Mouse (Mus musculus) liver, postnatal 0 days (tissue): ENCODE data around the gene Uaca. TPM values are rescaled to one million over a fixed set of nuclear protein-coding genes. Genes with fewer than 3 reads are reported as not detected.

Experiments used
- ATAC-seq: fragments of 200-750 bp; cut with Nextera tagmentation; 2 replicates; pipeline ENCODE4 v1.8.0; 2017; ENCODE audit warnings: mild to moderate bottlenecking, moderate library complexity
- DNase-seq: peaks from one replicate; pipeline ENCODE4 v3.0.0-alpha.2; 2016
- H3K27ac ChIP-seq: fragments of 300-500 bp; sonication (generic); 2 replicates; pipeline ENCODE4 v1.5.1; 2014; ENCODE audit warnings: antibody characterized with exemption, moderate library complexity, mild to moderate bottlenecking, low read depth
- H3K27me3 ChIP-seq: fragments of 300-500 bp; sonication (generic); 2 replicates; pipeline ENCODE4 v1.6.1; 2014; ENCODE audit warnings: low read length, control low read depth, mixed read lengths; ENCODE audit not compliant: insufficient read depth
- H3K36me3 ChIP-seq: fragments of 300-500 bp; sonication (generic); replicated peaks from 2 replicates; pipeline ENCODE4 v1.6.1; 2014; ENCODE audit warnings: mild to moderate bottlenecking, control low read depth, low read length, moderate library complexity, mixed read lengths; ENCODE audit not compliant: insufficient read depth
- H3K4me1 ChIP-seq: fragments of 300-500 bp; sonication (generic); 2 replicates; pipeline ENCODE4 v1.6.1; 2014; ENCODE audit warnings: antibody characterized with exemption, mild to moderate bottlenecking, control low read depth; ENCODE audit not compliant: insufficient read depth
- H3K4me2 ChIP-seq: fragments of 300-500 bp; sonication (generic); 2 replicates; pipeline ENCODE4 v1.6.1; 2014; ENCODE audit warnings: low read depth, mild to moderate bottlenecking, low read length, moderate library complexity, mixed read lengths
- H3K4me3 ChIP-seq: fragments of 300-500 bp; sonication (generic); 2 replicates; pipeline ENCODE4 v1.5.1; 2014; ENCODE audit warnings: low read depth, low read length
- H3K9ac ChIP-seq: fragments of 300-500 bp; sonication (generic); replicated peaks from 2 replicates; pipeline ENCODE4 v1.6.1; 2014; ENCODE audit warnings: mild to moderate bottlenecking, moderate library complexity
- H3K9me3 ChIP-seq: fragments of 300-500 bp; sonication (generic); 2 replicates; pipeline ENCODE4 v1.6.1; 2016; ENCODE audit warnings: mild to moderate bottlenecking, control low read depth, low read length, mixed read lengths
- CTCF ChIP-seq: sonication (generic); IDR thresholded peaks from 2 replicates; pipeline ENCODE4 v1.5.1; 2016; ENCODE audit warnings: antibody characterized with exemption, low read depth
- EP300 ChIP-seq: IDR thresholded peaks from 2 replicates; pipeline ENCODE4 v1.6.1; 2016; ENCODE audit warnings: antibody characterized with exemption, low read depth, mild to moderate bottlenecking
- WGBS: fragments of 180-500 bp; shearing (Covaris S2); extraction: QIAGEN DNeasy Blood & Tissue Kit; methylation state at CpG from one replicate; pipeline ENCODE4 v1.1.7; 2014; ENCODE audit not compliant: insufficient replicate concordance; 5-methylcytosine and 5-hydroxymethylcytosine counted together
- polyA plus RNA-seq: library from polyadenylated mRNA; unstranded; fragments of >200 nt; fragmentation: Nextera tagmentation; extraction: Ambion mirVana; gene quantifications from 2 replicates; pipeline ENCODE4 v1.2.1, GENCODE M21; 2015

Uaca gene
- polyA plus RNA-seq, 1 experiment from 2014 or later, result 2.0 TPM

- H3K9ac ChIP-seq, result no peak overlapping the region
- ATAC-seq (peak; percentile 25; the same call in 1 of the 2 replicates), DNase-seq (no peak)
- no peak overlapping the region for H3K4me2 ChIP-seq
- WGBS, result 63% methylated on average over 9 of the region's 9 CpGs
- no peak overlapping the region for H3K4me3 ChIP-seq
- H3K36me3 ChIP-seq, result peaks cover 4% of the 10 kb centered on the region; the same call in 1 of the 2 replicates
- H3K4me1 ChIP-seq, result no peaks in the 10 kb centered on the region
- TF ChIP-seq EP300, result no peak
- TF ChIP-seq CTCF, result no peak
- H3K9me3 ChIP-seq, result no peaks in the 10 kb centered on the region
- H3K27me3 ChIP-seq, result no peaks in the 10 kb centered on the region
- H3K27ac ChIP-seq, result no peak overlapping the region
Measured at GRCm38 (mm10) chr9:60848730-60849129, 54.4 kb downstream of the Uaca start.

GRCm38 (mm10) chr9:60849986-60850385 lies 55.6 kb downstream of the Uaca start:
- 68% methylated on average over 12 of the region's 12 CpGs for WGBS
- Histone ChIP-seq H3K9me3 (no peaks in the 10 kb centered on the region), H3K9ac (no peak overlapping the region), H3K4me2 (no peak overlapping the region), H3K4me3 (no peak overlapping the region), H3K27ac (no peak overlapping the region), H3K4me1 (no peaks in the 10 kb centered on the region), H3K27me3 (no peaks in the 10 kb centered on the region), H3K36me3 (peaks cover 4% of the 10 kb centered on the region; the same call in 1 of the 2 replicates)
- DNase-seq (no peak), ATAC-seq (no peak)
- TF ChIP-seq EP300 (no peak), CTCF (no peak)

GRCm38 (mm10) chr9:60854196-60854595 lies 59.9 kb downstream of the Uaca start:
- no peaks in the 10 kb centered on the region for H3K27me3 ChIP-seq
- no peak overlapping the region for H3K9ac ChIP-seq
- TF ChIP-seq CTCF, result no peak
- TF ChIP-seq EP300, result no peak
- no peaks in the 10 kb centered on the region for H3K9me3 ChIP-seq
- ATAC-seq, result no peak
- peaks cover 4% of the 10 kb centered on the region; the same call in 1 of the 2 replicates for H3K36me3 ChIP-seq
- no peak overlapping the region for H3K27ac ChIP-seq
- H3K4me1 ChIP-seq, result no peaks in the 10 kb centered on the region
- H3K4me3 ChIP-seq, result no peak overlapping the region
- no peak for DNase-seq
- WGBS, result 87% methylated on average over 11 of the region's 11 CpGs
- H3K4me2 ChIP-seq, result no peak overlapping the region

GRCm38 (mm10) chr9:60857833-60858232 lies 63.5 kb downstream of the Uaca start:
- Histone ChIP-seq H3K27ac (no peak overlapping the region), H3K4me1 (no peaks in the 10 kb centered on the region), H3K36me3 (peaks cover 2% of the 10 kb centered on the region; the same call in 1 of the 2 replicates), H3K27me3 (no peaks in the 10 kb centered on the region), H3K4me3 (no peak overlapping the region), H3K9ac (no peak overlapping the region), H3K9me3 (no peaks in the 10 kb centered on the region), H3K4me2 (no peak overlapping the region)
- no peak for TF ChIP-seq EP300
- TF ChIP-seq CTCF, result peak; percentile 71
- 34% methylated on average over 5 of the region's 5 CpGs for WGBS
- peak; percentile 58 for DNase-seq
- no peak for ATAC-seq

GRCm38 (mm10) chr9:60858306-60858960 lies 64.1 kb downstream of the Uaca start:
- 33% methylated on average over 11 of the region's 11 CpGs for WGBS
- no peak overlapping the region for H3K4me3 ChIP-seq
- no peaks in the 10 kb centered on the region for H3K4me1 ChIP-seq
- H3K27me3 ChIP-seq, result no peaks in the 10 kb centered on the region
- ATAC-seq (no peak), DNase-seq (no peak)
- no peaks in the 10 kb centered on the region for H3K9me3 ChIP-seq
- TF ChIP-seq CTCF (peak; percentile 89), EP300 (no peak)
- H3K4me2 ChIP-seq, result no peak overlapping the region
- H3K36me3 ChIP-seq, result peaks cover 2% of the 10 kb centered on the region; the same call in 1 of the 2 replicates
- no peak overlapping the region for H3K9ac ChIP-seq
- H3K27ac ChIP-seq, result no peak overlapping the region

GRCm38 (mm10) chr9:60859031-60859430 lies 64.7 kb downstream of the Uaca start:
- Histone ChIP-seq H3K9me3 (no peaks in the 10 kb centered on the region), H3K9ac (no peak overlapping the region), H3K27me3 (no peaks in the 10 kb centered on the region), H3K4me1 (no peaks in the 10 kb centered on the region), H3K36me3 (peaks cover 2% of the 10 kb centered on the region; the same call in 1 of the 2 replicates), H3K4me3 (no peak overlapping the region), H3K4me2 (no peak overlapping the region), H3K27ac (no peak overlapping the region)
- ATAC-seq (no peak), DNase-seq (no peak)
- TF ChIP-seq CTCF (no peak), EP300 (no peak)
- 51% methylated on average over 9 of the region's 9 CpGs for WGBS
